Mouse (Mus musculus): ENCODE results near the gene M1ap. TPM values are rescaled to one million over a fixed set of nuclear protein-coding genes. Genes with fewer than 3 reads are reported as not detected.

M1ap gene
- polyA plus RNA-seq, 1 experiment from 2014 or later: 0.71 TPM

- Histone ChIP-seq H3K4me1 (ENCODE audit: control insufficient read depth, insufficient read depth, low read length) (no peaks in the 10 kb centered on the region), H3K4me3 (ENCODE audit: low read length) (no peak overlapping the region), H3K27ac (ENCODE audit: low read length) (no peak overlapping the region), H3K9me3 (replicated peaks; ENCODE audit: control insufficient read depth, low read length) (no peaks in the 10 kb centered on the region), H3K36me3 (ENCODE audit: control insufficient read depth, insufficient read depth) (no peaks in the 10 kb centered on the region), H3K9ac (ENCODE audit: low read length) (no peak overlapping the region), H3K4me2 (ENCODE audit: low read depth, low read length) (peak overlapping the region; percentile 11; the same call in 1 of the 2 replicates), H3K27me3 (ENCODE audit: control insufficient read depth, insufficient read depth, low read length) (no peaks in the 10 kb centered on the region; the same call in 1 of the 2 replicates)
- 0 out of 2 replicates have a peak, but pooled peaks have one; percentile 16 for ATAC-seq (replicated peaks; ENCODE audit: extremely low read depth, insufficient read depth, low FRiP score)
- WGBS: 71% methylated on average over 28 of the region's 28 CpGs
Observed at GRCm38 (mm10) chr6:82913336-82914247, 33.1 kb upstream of the M1ap start.

- H3K4me2 ChIP-seq (ENCODE audit: low read depth, low read length): no peak overlapping the region
- no peak overlapping the region for H3K4me3 ChIP-seq (ENCODE audit: low read length)
- H3K27me3 ChIP-seq (ENCODE audit: control insufficient read depth, insufficient read depth, low read length): peaks cover 4% of the 10 kb centered on the region; the same call in 1 of the 2 replicates
- H3K36me3 ChIP-seq (ENCODE audit: control insufficient read depth, insufficient read depth): no peaks in the 10 kb centered on the region
- 15% methylated on average over 3 of the region's 3 CpGs for WGBS
- no peaks in the 10 kb centered on the region for H3K9me3 ChIP-seq (replicated peaks; ENCODE audit: control insufficient read depth, low read length)
- no peak overlapping the region for H3K27ac ChIP-seq (ENCODE audit: low read length)
- no peaks in the 10 kb centered on the region for H3K4me1 ChIP-seq (ENCODE audit: control insufficient read depth, insufficient read depth, low read length)
- ATAC-seq (replicated peaks; ENCODE audit: extremely low read depth, insufficient read depth, low FRiP score): no peak
- no peak overlapping the region for H3K9ac ChIP-seq (ENCODE audit: low read length)
Observed at GRCm38 (mm10) chr6:82915889-82916288, 30.8 kb upstream of the M1ap start.

- ATAC-seq (replicated peaks; ENCODE audit: extremely low read depth, insufficient read depth, low FRiP score): no peak
Observed at GRCm38 (mm10) chr6:82916459-82916858, 30.2 kb upstream of the M1ap start.

GRCm38 (mm10) chr6:82917076-82917777, 29.5 kb upstream of the M1ap start:
- H3K36me3 ChIP-seq (ENCODE audit: control insufficient read depth, insufficient read depth): no peaks in the 10 kb centered on the region
- no peak overlapping the region for H3K4me2 ChIP-seq (ENCODE audit: low read depth, low read length)
- peaks cover 4% of the 10 kb centered on the region; the same call in 1 of the 2 replicates for H3K27me3 ChIP-seq (ENCODE audit: control insufficient read depth, insufficient read depth, low read length)
- no peaks in the 10 kb centered on the region for H3K9me3 ChIP-seq (replicated peaks; ENCODE audit: control insufficient read depth, low read length)
- no peak overlapping the region for H3K4me3 ChIP-seq (ENCODE audit: low read length)
- no peak for ATAC-seq (replicated peaks; ENCODE audit: extremely low read depth, insufficient read depth, low FRiP score)
- no peak overlapping the region for H3K9ac ChIP-seq (ENCODE audit: low read length)
- H3K27ac ChIP-seq (ENCODE audit: low read length): no peak overlapping the region
- H3K4me1 ChIP-seq (ENCODE audit: control insufficient read depth, insufficient read depth, low read length): no peaks in the 10 kb centered on the region
- 62% methylated on average over 26 of the region's 26 CpGs for WGBS

More at GRCm38 (mm10) chr6:82916459-82916858, 30.2 kb upstream of the M1ap start:
- H3K9me3 ChIP-seq (replicated peaks; ENCODE audit: control insufficient read depth, low read length): no peaks in the 10 kb centered on the region
- H3K4me2 ChIP-seq (ENCODE audit: low read depth, low read length): no peak overlapping the region
- H3K4me3 ChIP-seq (ENCODE audit: low read length): no peak overlapping the region
- H3K27me3 ChIP-seq (ENCODE audit: control insufficient read depth, insufficient read depth, low read length): peaks cover 4% of the 10 kb centered on the region; the same call in 1 of the 2 replicates
- no peaks in the 10 kb centered on the region for H3K4me1 ChIP-seq (ENCODE audit: control insufficient read depth, insufficient read depth, low read length)
- H3K27ac ChIP-seq (ENCODE audit: low read length): no peak overlapping the region
- H3K36me3 ChIP-seq (ENCODE audit: control insufficient read depth, insufficient read depth): no peaks in the 10 kb centered on the region
- H3K9ac ChIP-seq (ENCODE audit: low read length): no peak overlapping the region
- WGBS: 72% methylated on average over 4 of the region's 4 CpGs

GRCm38 (mm10) chr6:82917778-82918129, 28.9 kb upstream of the M1ap start:
- WGBS: 16% methylated on average over 8 of the region's 8 CpGs
- no peaks in the 10 kb centered on the region for H3K4me1 ChIP-seq (ENCODE audit: control insufficient read depth, insufficient read depth, low read length)
- no peak overlapping the region for H3K4me2 ChIP-seq (ENCODE audit: low read depth, low read length)
- 0 out of 2 replicates have a peak, but pooled peaks have one; percentile 7 for ATAC-seq (replicated peaks; ENCODE audit: extremely low read depth, insufficient read depth, low FRiP score)
- H3K9me3 ChIP-seq (replicated peaks; ENCODE audit: control insufficient read depth, low read length): no peaks in the 10 kb centered on the region
- H3K27me3 ChIP-seq (ENCODE audit: control insufficient read depth, insufficient read depth, low read length): peaks cover 4% of the 10 kb centered on the region; the same call in 1 of the 2 replicates
- no peaks in the 10 kb centered on the region for H3K36me3 ChIP-seq (ENCODE audit: control insufficient read depth, insufficient read depth)
- no peak overlapping the region for H3K4me3 ChIP-seq (ENCODE audit: low read length)
- H3K27ac ChIP-seq (ENCODE audit: low read length): no peak overlapping the region
- no peak overlapping the region for H3K9ac ChIP-seq (ENCODE audit: low read length)

- WGBS: 73% methylated on average over 14 of the region's 14 CpGs
- no peak overlapping the region for H3K4me2 ChIP-seq (ENCODE audit: low read depth, low read length)
- H3K4me1 ChIP-seq (ENCODE audit: control insufficient read depth, insufficient read depth, low read length): no peaks in the 10 kb centered on the region
Observed at GRCm38 (mm10) chr6:82918371-82918770, 28.3 kb upstream of the M1ap start.

GRCm38 (mm10) chr6:82919520-82919919, 27.2 kb upstream of the M1ap start:
- H3K4me2 ChIP-seq (ENCODE audit: low read depth, low read length): no peak overlapping the region
- peaks cover 4% of the 10 kb centered on the region; the same call in 1 of the 2 replicates for H3K27me3 ChIP-seq (ENCODE audit: control insufficient read depth, insufficient read depth, low read length)
- H3K9ac ChIP-seq (ENCODE audit: low read length): no peak overlapping the region
- no peaks in the 10 kb centered on the region for H3K9me3 ChIP-seq (replicated peaks; ENCODE audit: control insufficient read depth, low read length)
- H3K4me1 ChIP-seq (ENCODE audit: control insufficient read depth, insufficient read depth, low read length): no peaks in the 10 kb centered on the region
- no peak for ATAC-seq (replicated peaks; ENCODE audit: extremely low read depth, insufficient read depth, low FRiP score)
- H3K4me3 ChIP-seq (ENCODE audit: low read length): no peak overlapping the region
- 40% methylated on average over 8 of the region's 8 CpGs for WGBS
- H3K27ac ChIP-seq (ENCODE audit: low read length): no peak overlapping the region
- H3K36me3 ChIP-seq (ENCODE audit: control insufficient read depth, insufficient read depth): no peaks in the 10 kb centered on the region

More at GRCm38 (mm10) chr6:82918371-82918770, 28.3 kb upstream of the M1ap start:
- ATAC-seq (replicated peaks; ENCODE audit: extremely low read depth, insufficient read depth, low FRiP score): no peak
- H3K27me3 ChIP-seq (ENCODE audit: control insufficient read depth, insufficient read depth, low read length): peaks cover 4% of the 10 kb centered on the region; the same call in 1 of the 2 replicates
- H3K9ac ChIP-seq (ENCODE audit: low read length): no peak overlapping the region
- H3K4me3 ChIP-seq (ENCODE audit: low read length): no peak overlapping the region
- H3K36me3 ChIP-seq (ENCODE audit: control insufficient read depth, insufficient read depth): no peaks in the 10 kb centered on the region
- H3K9me3 ChIP-seq (replicated peaks; ENCODE audit: control insufficient read depth, low read length): no peaks in the 10 kb centered on the region
- H3K27ac ChIP-seq (ENCODE audit: low read length): no peak overlapping the region

- no peak overlapping the region for H3K27ac ChIP-seq (ENCODE audit: low read length)
- H3K9ac ChIP-seq (ENCODE audit: low read length): no peak overlapping the region
- no peaks in the 10 kb centered on the region for H3K36me3 ChIP-seq (ENCODE audit: control insufficient read depth, insufficient read depth)
- peaks cover 6% of the 10 kb centered on the region; the same call in 1 of the 2 replicates for H3K27me3 ChIP-seq (ENCODE audit: control insufficient read depth, insufficient read depth, low read length)
- no peak for ATAC-seq (replicated peaks; ENCODE audit: extremely low read depth, insufficient read depth, low FRiP score)
- H3K9me3 ChIP-seq (replicated peaks; ENCODE audit: control insufficient read depth, low read length): no peaks in the 10 kb centered on the region
- H3K4me2 ChIP-seq (ENCODE audit: low read depth, low read length): no peak overlapping the region
- no peak overlapping the region for H3K4me3 ChIP-seq (ENCODE audit: low read length)
- 60% methylated on average over 9 of the region's 9 CpGs for WGBS
- H3K4me1 ChIP-seq (ENCODE audit: control insufficient read depth, insufficient read depth, low read length): no peaks in the 10 kb centered on the region
Observed at GRCm38 (mm10) chr6:82921426-82922224, 25.1 kb upstream of the M1ap start.
